Mouse (Mus musculus) megakaryocyte, embryonic 14.5 days (primary cell): ENCODE results near the gene Gins1. TPM values are rescaled to one million over a fixed set of nuclear protein-coding genes. Genes with fewer than 3 reads are reported as not detected.

ENCODE experiments used
- H3K27me3 ChIP-seq: replicated peaks from 2 replicates; pipeline ENCODE3; 2012; ENCODE audit warnings: inconsistent platforms
- H3K36me3 ChIP-seq: replicated peaks from 2 replicates; pipeline ENCODE3; 2012; ENCODE audit warnings: low read length, inconsistent platforms, mixed read lengths
- H3K4me1 ChIP-seq: 2 replicates; pipeline ENCODE4 v1.6.1; 2012; ENCODE audit warnings: inconsistent platforms
- H3K4me3 ChIP-seq: replicated peaks from 2 replicates; pipeline ENCODE3; 2012; ENCODE audit warnings: moderate library complexity, mild to moderate bottlenecking, inconsistent platforms
- H3K9me3 ChIP-seq: 2 replicates; pipeline ENCODE4 v1.6.1; 2012; ENCODE audit warnings: inconsistent platforms
- FLI1 ChIP-seq: IDR thresholded peaks from 2 replicates; pipeline ENCODE4 v1.6.1; 2012; ENCODE audit warnings: low read length, inconsistent platforms, mixed read lengths
- GATA1 ChIP-seq: IDR thresholded peaks from 3 replicates; pipeline ENCODE4 v1.6.1; 2012; ENCODE audit warnings: mixed read lengths, low read length, inconsistent platforms, borderline replicate concordance
- polyA plus RNA-seq: library from polyadenylated mRNA; stranded (reverse); fragments of >175 nt; gene quantifications from 2 replicates; pipeline ENCODE4 v1.2.3, GENCODE M21; 2012; ENCODE audit warnings: low replicate concordance; ENCODE audit not compliant: insufficient read depth

The Gins1 gene
- polyA plus RNA-seq, 1 experiment = 7.9 TPM

GRCm38 (mm10) chr2:150884075-150884778, 21.0 kb upstream of the Gins1 start:
- Histone ChIP-seq H3K27me3 (no peaks in the 10 kb centered on the region), H3K9me3 (no peaks in the 10 kb centered on the region), H3K4me1 (peaks cover 54% of the 10 kb centered on the region), H3K4me3 (no peak overlapping the region), H3K36me3 (peaks cover 32% of the 10 kb centered on the region)
- TF ChIP-seq GATA1 (no peak), FLI1 (no peak)

GRCm38 (mm10) chr2:150884779-150885110, 20.5 kb upstream of the Gins1 start:
- H3K27me3 ChIP-seq = no peaks in the 10 kb centered on the region
- TF ChIP-seq FLI1 (no peak), GATA1 (no peak)
- H3K4me3 ChIP-seq = no peak overlapping the region
- no peaks in the 10 kb centered on the region for H3K9me3 ChIP-seq
- H3K36me3 ChIP-seq = peaks cover 36% of the 10 kb centered on the region
- H3K4me1 ChIP-seq = peaks cover 58% of the 10 kb centered on the region

- Histone ChIP-seq H3K36me3 (peaks cover 38% of the 10 kb centered on the region), H3K27me3 (no peaks in the 10 kb centered on the region), H3K4me1 (peaks cover 58% of the 10 kb centered on the region), H3K4me3 (no peak overlapping the region), H3K9me3 (no peaks in the 10 kb centered on the region)
- TF ChIP-seq FLI1 = no peak
- no peak for TF ChIP-seq GATA1
Measured at GRCm38 (mm10) chr2:150885814-150886213, 19.4 kb upstream of the Gins1 start.

GRCm38 (mm10) chr2:150886315-150886714, 18.9 kb upstream of the Gins1 start:
- H3K4me1 ChIP-seq = peaks cover 58% of the 10 kb centered on the region
- H3K9me3 ChIP-seq = no peaks in the 10 kb centered on the region
- peaks cover 33% of the 10 kb centered on the region for H3K36me3 ChIP-seq
- no peak overlapping the region for H3K4me3 ChIP-seq
- no peaks in the 10 kb centered on the region for H3K27me3 ChIP-seq
- no peak for TF ChIP-seq FLI1
- TF ChIP-seq GATA1 = no peak

- Histone ChIP-seq H3K27me3 (no peaks in the 10 kb centered on the region), H3K4me3 (no peak overlapping the region), H3K4me1 (peaks cover 55% of the 10 kb centered on the region), H3K36me3 (peaks cover 35% of the 10 kb centered on the region), H3K9me3 (no peaks in the 10 kb centered on the region)
- TF ChIP-seq GATA1 = no peak
- no peak for TF ChIP-seq FLI1
Measured at GRCm38 (mm10) chr2:150887370-150887769, 17.8 kb upstream of the Gins1 start.

- no peak for TF ChIP-seq FLI1
- no peak for TF ChIP-seq GATA1
- peaks cover 42% of the 10 kb centered on the region for H3K36me3 ChIP-seq
Measured at GRCm38 (mm10) chr2:150894617-150895267, 10.5 kb upstream of the Gins1 start.

GRCm38 (mm10) chr2:150895691-150896252, 9.4 kb upstream of the Gins1 start:
- TF ChIP-seq FLI1 = no peak
- TF ChIP-seq GATA1 = no peak
- peaks cover 40% of the 10 kb centered on the region for H3K4me1 ChIP-seq
- H3K27me3 ChIP-seq = no peaks in the 10 kb centered on the region
- H3K9me3 ChIP-seq = no peaks in the 10 kb centered on the region
- peaks cover 47% of the 10 kb centered on the region for H3K36me3 ChIP-seq
- no peak overlapping the region for H3K4me3 ChIP-seq

More at GRCm38 (mm10) chr2:150894617-150895267, 10.5 kb upstream of the Gins1 start:
- Histone ChIP-seq H3K9me3 (no peaks in the 10 kb centered on the region), H3K4me1 (peaks cover 37% of the 10 kb centered on the region), H3K4me3 (no peak overlapping the region), H3K27me3 (no peaks in the 10 kb centered on the region)

GRCm38 (mm10) chr2:150900341-150900740, 4.9 kb upstream of the Gins1 start:
- no peak for TF ChIP-seq GATA1
- no peak for TF ChIP-seq FLI1
- Histone ChIP-seq H3K36me3 (peaks cover 49% of the 10 kb centered on the region), H3K9me3 (no peaks in the 10 kb centered on the region), H3K4me3 (no peak overlapping the region), H3K4me1 (peaks cover 51% of the 10 kb centered on the region), H3K27me3 (no peaks in the 10 kb centered on the region)

GRCm38 (mm10) chr2:150902347-150902746, 2.9 kb upstream of the Gins1 start:
- H3K36me3 ChIP-seq = peaks cover 37% of the 10 kb centered on the region
- peaks cover 46% of the 10 kb centered on the region for H3K4me1 ChIP-seq
- TF ChIP-seq GATA1 (no peak), FLI1 (no peak)
- no peaks in the 10 kb centered on the region for H3K9me3 ChIP-seq
- no peaks in the 10 kb centered on the region for H3K27me3 ChIP-seq
- peak overlapping the region; percentile 50 for H3K4me3 ChIP-seq
